8 mouse cellular contexts compared by ENCODE assay signal in the genomic region with DNA sequence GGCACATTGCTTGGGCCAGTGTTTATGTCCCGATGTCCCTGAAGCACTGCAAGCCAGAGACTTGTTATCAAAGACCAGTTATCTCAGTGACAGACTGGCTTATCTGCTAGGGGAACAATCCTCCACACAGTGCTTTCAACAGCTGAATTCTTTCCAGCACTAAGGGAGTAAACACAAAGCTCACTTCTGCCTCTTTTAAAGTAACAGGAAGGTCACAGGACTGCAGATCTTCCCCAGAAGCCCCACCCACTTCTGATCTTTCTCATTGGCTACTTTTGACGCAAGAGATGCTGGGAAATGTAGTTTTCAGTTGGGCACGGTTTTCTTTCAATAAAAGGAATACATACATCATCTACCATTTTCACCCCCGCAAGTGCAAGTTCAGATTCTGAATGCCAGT.
A peak's percentile ranks its signal among the peaks of the same experiment; 100 is the strongest.
DNase-seq lines count a peak whose midpoint lies in the region; ATAC-seq and TF ChIP-seq lines count a peak whose summit lies in the region.

No protein-coding gene starts in this region.

- DNase-seq in midbrain, embryonic 11.5 days (ENCODE audit: low spot score, missing footprints): no peak
- peak; percentile 87 for DNase-seq in ZHBTc4 (ENCODE audit: low read depth, low spot score)
- DNase-seq in liver, adult 2 months (ENCODE audit: extremely low read depth, low read depth, low spot score): peak; percentile 92
- DNase-seq in naive thymus-derived CD4-positive, alpha-beta T cell, adult 2 months (ENCODE audit: low read depth): peak; percentile 15
- DNase-seq in cerebellum, postnatal 14 days: no peak

- 38% methylated on average over 4 of the region's 4 CpGs for WGBS in midbrain, embryonic 11.5 days
- 36% methylated on average over 4 of the region's 4 CpGs for WGBS in midbrain, embryonic 16.5 days
- 32% methylated on average over 4 of the region's 4 CpGs for WGBS in forebrain, embryonic 12.5 days
- 4% methylated on average over 4 of the region's 4 CpGs for WGBS in liver, adult 2 months

- no peak for TF ChIP-seq CTCF in liver, adult 2 months (IDR thresholded peaks at IDR 0.05; ENCODE audit: low read depth, low read length)

- H3K27ac ChIP-seq in midbrain, embryonic 11.5 days (ENCODE audit: low read depth, low read length): no peak overlapping the region
- no peak overlapping the region for H3K27ac ChIP-seq in midbrain, embryonic 16.5 days (ENCODE audit: low read length)
- no peak overlapping the region for H3K27ac ChIP-seq in forebrain, embryonic 12.5 days
- H3K27ac ChIP-seq in liver, adult 2 months (replicated peaks; ENCODE audit: insufficient read depth, low read depth, low read length): peak overlapping the region; percentile 74

- H3K4me2 ChIP-seq in midbrain, embryonic 11.5 days: no peak overlapping the region
- no peak overlapping the region for H3K4me2 ChIP-seq in midbrain, embryonic 16.5 days (ENCODE audit: low read length)
- no peak overlapping the region for H3K4me2 ChIP-seq in forebrain, embryonic 12.5 days

- no peaks in the 10 kb centered on the region for H3K9me3 ChIP-seq in midbrain, embryonic 11.5 days (ENCODE audit: control insufficient read depth, low read length)
- H3K9me3 ChIP-seq in midbrain, embryonic 16.5 days (replicated peaks; ENCODE audit: control insufficient read depth, low read length, poor library complexity, severe bottlenecking): no peaks in the 10 kb centered on the region
- no peaks in the 10 kb centered on the region for H3K9me3 ChIP-seq in forebrain, embryonic 12.5 days

- H3K4me1 ChIP-seq in midbrain, embryonic 11.5 days (ENCODE audit: control insufficient read depth, insufficient read depth, low read length): no peaks in the 10 kb centered on the region
- H3K4me1 ChIP-seq in midbrain, embryonic 16.5 days (ENCODE audit: control insufficient read depth, insufficient read depth, low read length): no peaks in the 10 kb centered on the region
- peaks cover 2% of the 10 kb centered on the region; the same call in 1 of the 2 replicates for H3K4me1 ChIP-seq in forebrain, embryonic 12.5 days
- H3K4me1 ChIP-seq in liver, adult 2 months (ENCODE audit: control insufficient read depth, insufficient read depth, low read length): no peaks in the 10 kb centered on the region; the same call in 1 of the 2 replicates

- TF ChIP-seq POLR2A in liver, adult 2 months (IDR thresholded peaks at IDR 0.05; ENCODE audit: extremely low read depth, insufficient read depth, low read length): no peak

- H3K36me3 ChIP-seq in midbrain, embryonic 11.5 days (ENCODE audit: control insufficient read depth, insufficient read depth, low read length): no peaks in the 10 kb centered on the region
- peaks cover 11% of the 10 kb centered on the region for H3K36me3 ChIP-seq in midbrain, embryonic 16.5 days (ENCODE audit: control insufficient read depth, insufficient read depth, low read length)
- peaks cover 29% of the 10 kb centered on the region for H3K36me3 ChIP-seq in forebrain, embryonic 12.5 days (replicated peaks)
- no peaks in the 10 kb centered on the region for H3K36me3 ChIP-seq in liver, adult 2 months (ENCODE audit: control insufficient read depth, insufficient read depth, low read length)

- H3K9ac ChIP-seq in midbrain, embryonic 11.5 days (ENCODE audit: low read length): no peak overlapping the region; the same call in 1 of the 2 replicates
- H3K9ac ChIP-seq in midbrain, embryonic 16.5 days (ENCODE audit: low read depth, low read length): no peak overlapping the region
- no peak overlapping the region for H3K9ac ChIP-seq in forebrain, embryonic 12.5 days
- H3K9ac ChIP-seq in liver, adult 2 months (ENCODE audit: low read depth, low read length): peak overlapping the region; percentile 46

- peak; percentile 41; the same call in 1 of the 2 replicates for ATAC-seq in midbrain, embryonic 11.5 days (ENCODE audit: low FRiP score)
- ATAC-seq in midbrain, embryonic 16.5 days: no peak
- peak; percentile 37; the same call in 1 of the 2 replicates for ATAC-seq in forebrain, embryonic 12.5 days (ENCODE audit: low FRiP score)
- ATAC-seq in hematopoietic stem cell, adult 5-6 weeks (replicated peaks in 1 of 2; ENCODE audit: insufficient read depth in 1 of 2, low FRiP score in 2 of 2, low TSS enrichment in 1 of 2, low read depth in 1 of 2, poor library complexity in 2 of 2, severe bottlenecking in 2 of 2): peak; percentile 83 to 95

- no peak overlapping the region for H3K4me3 ChIP-seq in midbrain, embryonic 11.5 days (ENCODE audit: low read depth, low read length)
- H3K4me3 ChIP-seq in midbrain, embryonic 16.5 days (ENCODE audit: low read depth, low read length): no peak overlapping the region
- H3K4me3 ChIP-seq in forebrain, embryonic 12.5 days (replicated peaks): no peak overlapping the region
- peak overlapping the region; percentile 21 for H3K4me3 ChIP-seq in liver, adult 2 months (ENCODE audit: insufficient read depth, low read depth, low read length)

- H3K79me2 ChIP-seq in liver, adult 2 months (ENCODE audit: control insufficient read depth, insufficient read depth, low read length): no peaks in the 10 kb centered on the region

- H3K27me3 ChIP-seq in midbrain, embryonic 11.5 days (ENCODE audit: control insufficient read depth, insufficient read depth, low read length): no peaks in the 10 kb centered on the region
- no peaks in the 10 kb centered on the region for H3K27me3 ChIP-seq in midbrain, embryonic 16.5 days (ENCODE audit: control insufficient read depth, insufficient read depth, low read depth, low read length)
- H3K27me3 ChIP-seq in forebrain, embryonic 12.5 days: no peaks in the 10 kb centered on the region
- H3K27me3 ChIP-seq in liver, adult 2 months (ENCODE audit: control insufficient read depth, insufficient read depth, low read length): no peaks in the 10 kb centered on the region

Comparison
In these comparisons a context has a peak if more than half of its experiments do, and no peak if none do; other contexts are left out.
1. DNase-seq: peak in ZHBTc4 (single experiment), liver, adult 2 months (single experiment) and naive thymus-derived CD4-positive, alpha-beta T cell, adult 2 months (single experiment); none in midbrain, embryonic 11.5 days (single experiment) and cerebellum, postnatal 14 days (0 of 2).